Mouse (Mus musculus) myocyte (in vitro differentiated cells): ENCODE results near the gene Kbtbd12. TPM values are rescaled to one million over a fixed set of nuclear protein-coding genes. Genes with fewer than 3 reads are reported as not detected.

Experiments
- H3K27me3 ChIP-seq: one replicate; pipeline ENCODE4 v1.6.1; 2011; ENCODE audit not compliant: control insufficient read depth, insufficient read depth, insufficient read length
- H3K36me3 ChIP-seq: one replicate; pipeline ENCODE4 v1.6.1; 2011; ENCODE audit not compliant: control insufficient read depth, insufficient read depth
- H3K4me2 ChIP-seq: one replicate; pipeline ENCODE4 v1.6.1; 2011; ENCODE audit warnings: low read depth, control low read depth
- H3K4me3 ChIP-seq: one replicate; pipeline ENCODE4 v1.5.1; 2011; ENCODE audit warnings: mild to moderate bottlenecking, control low read depth, moderate library complexity
- H3K79me2 ChIP-seq: one replicate; pipeline ENCODE4 v1.6.1; 2011; ENCODE audit not compliant: control insufficient read depth, insufficient read depth
- H3ac ChIP-seq: one replicate; pipeline ENCODE4 v1.6.1; 2011; ENCODE audit not compliant: control insufficient read depth, insufficient read length
- CEBPB ChIP-seq: IDR thresholded peaks from 2 replicates; pipeline ENCODE4 v1.6.1; 2011; ENCODE audit warnings: mild to moderate bottlenecking, moderate library complexity; ENCODE audit not compliant: poor library complexity, insufficient read depth, severe bottlenecking
- E2F4 ChIP-seq: IDR thresholded peaks from one replicate; pipeline ENCODE4 v1.6.1; 2011; ENCODE audit warnings: mild to moderate bottlenecking, control low read depth, moderate library complexity; ENCODE audit not compliant: insufficient read depth
- MAX ChIP-seq: IDR thresholded peaks from one replicate; pipeline ENCODE4 v1.6.1; 2011; ENCODE audit warnings: low read depth, mild to moderate bottlenecking, control low read depth
- MYOD1 ChIP-seq, 3 experiments: IDR thresholded peaks; one replicate each; pipeline ENCODE4 v1.6.1; 2011; ENCODE audit warnings: control low read depth in 2 of 3, low read depth in 2 of 3, mild to moderate bottlenecking in 2 of 3, moderate library complexity in 1 of 3; ENCODE audit not compliant: insufficient read length in 2 of 3, control insufficient read depth in 1 of 3
- MYOG ChIP-seq, 3 experiments: IDR thresholded peaks; one replicate each; pipeline ENCODE4 v1.6.1; 2011; ENCODE audit warnings: control low read depth in 2 of 3, low read depth in 2 of 3, mild to moderate bottlenecking in 2 of 3; ENCODE audit not compliant: insufficient read length in 2 of 3, control insufficient read depth in 1 of 3, insufficient read depth in 1 of 3
- POLR2A ChIP-seq: IDR thresholded peaks from one replicate; pipeline ENCODE4 v1.6.1; 2011; ENCODE audit warnings: low read depth, mild to moderate bottlenecking, control low read depth, moderate library complexity; ENCODE audit not compliant: insufficient read length
- POLR2AphosphoS2 ChIP-seq: IDR thresholded peaks from one replicate; pipeline ENCODE4 v1.6.1; 2011; ENCODE audit warnings: low read depth, control low read depth; ENCODE audit not compliant: insufficient read length
- REST ChIP-seq: IDR thresholded peaks from one replicate; pipeline ENCODE4 v1.6.1; 2011; ENCODE audit warnings: mild to moderate bottlenecking, control low read depth, moderate library complexity; ENCODE audit not compliant: insufficient read depth, insufficient read length
- SRF ChIP-seq: IDR thresholded peaks from one replicate; pipeline ENCODE4 v1.6.1; 2011; ENCODE audit warnings: low read depth; ENCODE audit not compliant: control insufficient read depth, insufficient read length
- TCF12 ChIP-seq: IDR thresholded peaks from one replicate; pipeline ENCODE4 v1.6.1; 2011; ENCODE audit warnings: mild to moderate bottlenecking, control low read depth; ENCODE audit not compliant: poor library complexity, insufficient read depth, severe bottlenecking
- TCF3 ChIP-seq: IDR thresholded peaks from one replicate; pipeline ENCODE4 v1.6.1; 2011; ENCODE audit warnings: low read depth, control low read depth; ENCODE audit not compliant: insufficient read length
- USF1 ChIP-seq: IDR thresholded peaks from one replicate; pipeline ENCODE4 v1.6.1; 2011; ENCODE audit warnings: low read depth, mild to moderate bottlenecking, control low read depth, moderate library complexity
- polyA plus RNA-seq: library from polyadenylated mRNA; unstranded; fragments of >200 nt; fragmentation: generic; extraction: Trizol; gene quantifications from one replicate; pipeline ENCODE4 v1.2.1, GENCODE M21; 2012; ENCODE audit warnings: missing spikeins

Kbtbd12 gene
- polyA plus RNA-seq: 1.3 TPM

GRCm38 (mm10) chr6:88637611-88638301 lies at the start of gene Kbtbd12:
Gene Kbtbd12 (minus strand): TSS chr6:88637950.
- Histone ChIP-seq H3K36me3 (no peaks in the 10 kb centered on the region), H3ac (no peak within 1 kb of the TSS), H3K4me2 (no peak within 1 kb of the TSS), H3K4me3 (no peak within 1 kb of the TSS), H3K79me2 (no peaks in the 10 kb centered on the region), H3K27me3 (no peaks in the 10 kb centered on the region)
- TF ChIP-seq TCF3 (no peak), SRF (no peak), E2F4 (no peak), MYOG (IDR thresholded peaks at IDR 0.05; ENCODE audit: control insufficient read depth in 1 of 3, insufficient read depth in 1 of 3, insufficient read length in 2 of 3, low read depth in 2 of 3) (no peak), REST (no peak), POLR2AphosphoS2 (no peak), MYOD1 (IDR thresholded peaks at IDR 0.05; ENCODE audit: control insufficient read depth in 1 of 3, insufficient read length in 2 of 3, low read depth in 2 of 3) (no peak), TCF12 (no peak), POLR2A (no peak), CEBPB (no peak), MAX (no peak), USF1 (no peak)

- Histone ChIP-seq H3K4me2 (no peak overlapping the region), H3ac (no peak overlapping the region), H3K4me3 (no peak overlapping the region), H3K27me3 (no peaks in the 10 kb centered on the region), H3K36me3 (no peaks in the 10 kb centered on the region), H3K79me2 (no peaks in the 10 kb centered on the region)
- TF ChIP-seq CEBPB (no peak), REST (no peak), E2F4 (no peak), USF1 (no peak), MAX (no peak), SRF (no peak), TCF12 (no peak), TCF3 (no peak), MYOD1 (IDR thresholded peaks at IDR 0.05; ENCODE audit: control insufficient read depth in 1 of 3, insufficient read length in 2 of 3, low read depth in 2 of 3) (no peak), POLR2A (no peak), MYOG (IDR thresholded peaks at IDR 0.05; ENCODE audit: control insufficient read depth in 1 of 3, insufficient read depth in 1 of 3, insufficient read length in 2 of 3, low read depth in 2 of 3) (no peak), POLR2AphosphoS2 (no peak)
Measured at GRCm38 (mm10) chr6:88683380-88684053, 45.8 kb upstream of the Kbtbd12 start.

GRCm38 (mm10) chr6:88681026-88681425 lies 43.3 kb upstream of the Kbtbd12 start:
- Histone ChIP-seq H3ac (no peak overlapping the region), H3K4me2 (no peak overlapping the region), H3K79me2 (no peaks in the 10 kb centered on the region), H3K36me3 (no peaks in the 10 kb centered on the region), H3K27me3 (no peaks in the 10 kb centered on the region), H3K4me3 (no peak overlapping the region)
- TF ChIP-seq POLR2AphosphoS2 (no peak), USF1 (no peak)

GRCm38 (mm10) chr6:88677738-88678137 lies 40.0 kb upstream of the Kbtbd12 start:
- Histone ChIP-seq H3K27me3 (no peaks in the 10 kb centered on the region), H3K79me2 (no peaks in the 10 kb centered on the region), H3K4me2 (no peak overlapping the region), H3ac (no peak overlapping the region), H3K4me3 (no peak overlapping the region), H3K36me3 (no peaks in the 10 kb centered on the region)
- TF ChIP-seq TCF12 (no peak), MYOG (IDR thresholded peaks at IDR 0.05; ENCODE audit: control insufficient read depth in 1 of 3, insufficient read depth in 1 of 3, insufficient read length in 2 of 3, low read depth in 2 of 3) (no peak), MAX (no peak), REST (no peak), SRF (no peak), POLR2AphosphoS2 (no peak)
